Mouse (Mus musculus): ENCODE measurements around the gene AI837181. TPM values are rescaled to one million over a fixed set of nuclear protein-coding genes. Genes with fewer than 3 reads are reported as not detected.

Gene AI837181
- polyA plus RNA-seq, 1 experiment from 2014 or later = 34.6 TPM

DNA sequence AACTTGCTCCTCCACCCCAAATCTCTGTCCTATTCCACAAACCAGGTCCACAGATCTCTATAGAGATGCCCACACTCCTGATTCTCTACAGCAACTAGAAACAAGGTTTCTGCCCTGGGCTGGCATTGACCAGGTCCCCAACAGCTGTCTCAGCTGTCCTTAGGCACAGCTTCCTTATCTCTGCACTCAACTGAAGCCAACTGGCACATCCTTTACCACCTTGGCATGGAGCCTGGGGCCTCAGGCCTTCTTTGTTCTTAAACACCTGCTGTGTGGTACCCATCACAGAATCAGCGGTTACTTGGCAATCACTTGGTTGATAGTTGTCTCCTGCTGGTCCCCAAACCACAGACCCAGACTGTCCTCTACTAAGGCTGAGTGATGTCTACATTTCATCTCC lies 5.5 kb downstream of the AI837181 start:
- Histone ChIP-seq H3K9ac (ENCODE audit: low read length) (no peak overlapping the region), H3K4me2 (ENCODE audit: low read depth, low read length) (no peak overlapping the region), H3K9me3 (replicated peaks; ENCODE audit: control insufficient read depth, low read length) (no peaks in the 10 kb centered on the region), H3K4me3 (ENCODE audit: low read length) (no peak overlapping the region), H3K36me3 (ENCODE audit: control insufficient read depth, insufficient read depth) (peaks cover 12% of the 10 kb centered on the region), H3K27ac (ENCODE audit: low read length) (no peak overlapping the region), H3K4me1 (ENCODE audit: control insufficient read depth, insufficient read depth, low read length) (peaks cover 29% of the 10 kb centered on the region), H3K27me3 (ENCODE audit: control insufficient read depth, insufficient read depth, low read length) (no peaks in the 10 kb centered on the region)
- 77% methylated on average over 1 of the region's 1 CpGs for WGBS
- ATAC-seq (replicated peaks; ENCODE audit: extremely low read depth, insufficient read depth, low FRiP score) = no peak

DNA sequence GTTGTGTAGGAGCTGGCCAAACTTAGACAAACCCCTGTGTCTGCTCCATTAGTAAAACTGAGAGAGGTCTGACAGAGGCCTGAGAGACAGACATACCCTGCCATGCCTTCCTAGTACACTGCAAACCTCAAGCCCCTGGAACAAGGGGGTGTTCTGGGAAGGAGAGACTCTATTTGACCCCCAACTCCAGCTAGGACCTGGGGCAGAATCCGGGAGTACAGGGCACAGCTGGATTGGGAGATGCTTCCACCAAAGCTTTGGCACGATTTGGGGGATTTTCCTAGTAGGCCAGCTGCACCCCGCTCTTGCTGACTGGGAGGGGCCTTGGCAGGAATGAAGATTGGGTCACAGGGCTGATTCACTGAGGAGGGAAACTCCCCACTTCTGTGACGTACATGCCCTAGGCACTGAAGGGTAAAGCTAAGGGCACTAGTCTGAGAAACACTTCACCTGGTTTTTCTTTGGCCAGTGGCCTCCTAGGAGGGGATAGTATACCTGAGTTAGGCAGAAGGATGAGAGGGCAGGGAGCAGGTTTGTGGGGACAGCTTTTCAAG lies 7.0 kb downstream of the AI837181 start:
- H3K27ac ChIP-seq (ENCODE audit: low read length) = no peak overlapping the region
- H3K4me3 ChIP-seq (ENCODE audit: low read length) = no peak overlapping the region
- no peak overlapping the region for H3K4me2 ChIP-seq (ENCODE audit: low read depth, low read length)
- no peaks in the 10 kb centered on the region for H3K27me3 ChIP-seq (ENCODE audit: control insufficient read depth, insufficient read depth, low read length)
- H3K36me3 ChIP-seq (ENCODE audit: control insufficient read depth, insufficient read depth) = peaks cover 3% of the 10 kb centered on the region; the same call in 1 of the 2 replicates
- ATAC-seq (replicated peaks; ENCODE audit: extremely low read depth, insufficient read depth, low FRiP score) = no peak
- no peaks in the 10 kb centered on the region for H3K9me3 ChIP-seq (replicated peaks; ENCODE audit: control insufficient read depth, low read length)
- H3K4me1 ChIP-seq (ENCODE audit: control insufficient read depth, insufficient read depth, low read length) = peaks cover 17% of the 10 kb centered on the region
- no peak overlapping the region for H3K9ac ChIP-seq (ENCODE audit: low read length)
- 80% methylated on average over 4 of the region's 4 CpGs for WGBS

DNA sequence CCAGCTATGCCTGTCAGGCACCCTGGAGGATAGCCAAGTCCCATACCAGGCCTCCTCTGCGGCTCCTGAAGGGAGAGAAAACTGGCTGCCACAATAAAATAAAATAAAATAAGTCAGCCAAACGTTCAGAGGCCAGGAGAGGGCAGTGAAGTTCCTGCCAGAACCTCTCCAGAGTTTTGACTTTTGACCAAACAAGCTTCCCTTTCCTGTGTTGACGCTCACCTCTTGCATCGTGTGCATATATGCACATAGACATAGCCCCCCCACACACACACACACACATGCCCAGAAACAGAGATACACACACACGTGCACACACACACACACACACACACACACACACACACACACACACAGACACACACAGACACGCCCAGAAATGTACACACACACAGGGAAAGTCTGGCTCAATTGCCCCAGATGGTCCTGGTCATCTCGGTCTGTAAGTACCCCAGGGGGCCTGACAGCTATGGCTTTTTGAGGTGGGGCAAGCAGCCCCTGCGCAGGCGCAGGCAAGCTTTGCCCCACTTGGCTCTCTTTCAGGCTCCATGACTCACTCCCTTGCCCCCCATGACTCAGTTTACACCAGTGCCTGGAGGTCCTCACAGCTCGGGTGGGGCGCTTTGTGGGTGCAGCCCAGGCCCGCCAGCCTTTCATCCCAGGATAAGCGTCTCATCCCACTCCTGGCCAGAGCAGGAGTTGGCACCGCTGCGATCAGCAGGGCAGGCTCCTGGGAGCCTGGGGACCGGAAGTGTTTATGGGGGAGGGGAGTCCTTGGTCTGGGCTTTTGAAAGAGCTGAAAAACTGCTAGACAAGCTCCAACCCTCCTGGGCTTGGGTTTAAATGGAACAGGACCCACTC lies 8.3 kb downstream of the AI837181 start:
- Histone ChIP-seq H3K27me3 (ENCODE audit: control insufficient read depth, insufficient read depth, low read length) (no peaks in the 10 kb centered on the region), H3K9ac (ENCODE audit: low read length) (peak overlapping the region; percentile 67), H3K9me3 (replicated peaks; ENCODE audit: control insufficient read depth, low read length) (no peaks in the 10 kb centered on the region), H3K4me1 (ENCODE audit: control insufficient read depth, insufficient read depth, low read length) (peaks cover 17% of the 10 kb centered on the region), H3K4me2 (ENCODE audit: low read depth, low read length) (peak overlapping the region; percentile 75), H3K36me3 (ENCODE audit: control insufficient read depth, insufficient read depth) (no peaks in the 10 kb centered on the region), H3K4me3 (ENCODE audit: low read length) (peak overlapping the region; percentile 48), H3K27ac (ENCODE audit: low read length) (peak overlapping the region; percentile 66)
- peak; percentile 66 for ATAC-seq (replicated peaks; ENCODE audit: extremely low read depth, insufficient read depth, low FRiP score)
- WGBS = 7% methylated on average over 16 of the region's 16 CpGs

DNA sequence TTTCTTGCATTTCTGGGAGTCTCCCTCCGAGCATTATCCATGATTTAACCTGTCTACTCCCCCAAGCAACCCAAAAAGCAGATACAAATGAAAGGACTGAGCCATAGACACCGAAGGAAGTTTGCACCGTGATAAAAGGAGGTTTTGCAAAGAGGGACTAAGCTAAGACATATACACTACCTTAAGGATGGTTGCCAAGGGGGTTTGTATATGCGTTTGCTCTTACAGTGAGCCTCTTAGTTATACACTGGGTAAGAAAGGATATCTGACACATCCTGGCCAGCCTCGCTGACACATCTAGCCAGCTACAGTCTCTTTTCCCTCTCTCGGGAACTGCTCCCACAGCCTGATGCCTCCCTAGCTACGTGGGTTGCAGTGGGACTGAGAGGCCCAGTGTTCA lies 9.0 kb downstream of the AI837181 start:
- no peaks in the 10 kb centered on the region for H3K36me3 ChIP-seq (ENCODE audit: control insufficient read depth, insufficient read depth)
- H3K4me1 ChIP-seq (ENCODE audit: control insufficient read depth, insufficient read depth, low read length) = peaks cover 17% of the 10 kb centered on the region
- H3K27me3 ChIP-seq (ENCODE audit: control insufficient read depth, insufficient read depth, low read length) = no peaks in the 10 kb centered on the region
- peak overlapping the region; percentile 75 for H3K4me2 ChIP-seq (ENCODE audit: low read depth, low read length)
- 48% methylated on average over 7 of the region's 7 CpGs for WGBS
- H3K9me3 ChIP-seq (replicated peaks; ENCODE audit: control insufficient read depth, low read length) = no peaks in the 10 kb centered on the region
- peak overlapping the region; percentile 67 for H3K9ac ChIP-seq (ENCODE audit: low read length)
- H3K4me3 ChIP-seq (ENCODE audit: low read length) = peak overlapping the region; percentile 48
- peak overlapping the region; percentile 50 for H3K27ac ChIP-seq (ENCODE audit: low read length)
- no peak for ATAC-seq (replicated peaks; ENCODE audit: extremely low read depth, insufficient read depth, low FRiP score)

DNA sequence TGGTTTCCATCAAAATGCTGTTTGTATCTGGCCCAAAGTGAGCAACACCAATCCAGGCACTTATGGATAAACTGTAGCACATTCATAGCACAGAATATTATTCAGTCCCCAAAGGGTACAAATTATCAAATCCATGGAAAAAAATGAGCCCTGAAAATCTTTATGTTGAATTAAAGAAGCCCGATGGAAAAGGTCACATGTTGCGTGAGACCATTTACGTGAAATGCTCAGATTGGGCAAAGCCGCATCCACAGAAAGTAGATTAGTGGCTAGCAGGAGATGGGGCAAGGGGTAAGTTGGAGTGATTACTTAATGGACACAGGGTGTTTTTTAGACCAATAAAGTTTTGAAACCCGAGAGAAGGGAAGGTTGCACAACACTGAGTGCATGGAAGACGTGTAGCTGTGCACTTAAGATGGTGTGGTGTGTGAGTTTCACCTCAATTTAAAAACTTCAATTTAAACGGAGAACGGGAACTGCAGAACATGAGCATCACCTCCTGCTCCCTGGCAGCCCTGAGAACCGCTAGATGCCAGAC lies 19.5 kb downstream of the AI837181 start:
- H3K4me3 ChIP-seq (ENCODE audit: low read length) = no peak overlapping the region
- no peak overlapping the region for H3K4me2 ChIP-seq (ENCODE audit: low read depth, low read length)
- H3K36me3 ChIP-seq (ENCODE audit: control insufficient read depth, insufficient read depth) = no peaks in the 10 kb centered on the region
- no peak overlapping the region for H3K27ac ChIP-seq (ENCODE audit: low read length)
- no peak overlapping the region for H3K9ac ChIP-seq (ENCODE audit: low read length)
- H3K4me1 ChIP-seq (ENCODE audit: control insufficient read depth, insufficient read depth, low read length) = peaks cover 19% of the 10 kb centered on the region
- no peak for ATAC-seq (replicated peaks; ENCODE audit: extremely low read depth, insufficient read depth, low FRiP score)
- peaks cover 6% of the 10 kb centered on the region for H3K9me3 ChIP-seq (replicated peaks; ENCODE audit: control insufficient read depth, low read length)
- 59% methylated on average over 9 of the region's 9 CpGs for WGBS
- peaks cover 35% of the 10 kb centered on the region for H3K27me3 ChIP-seq (ENCODE audit: control insufficient read depth, insufficient read depth, low read length)

DNA sequence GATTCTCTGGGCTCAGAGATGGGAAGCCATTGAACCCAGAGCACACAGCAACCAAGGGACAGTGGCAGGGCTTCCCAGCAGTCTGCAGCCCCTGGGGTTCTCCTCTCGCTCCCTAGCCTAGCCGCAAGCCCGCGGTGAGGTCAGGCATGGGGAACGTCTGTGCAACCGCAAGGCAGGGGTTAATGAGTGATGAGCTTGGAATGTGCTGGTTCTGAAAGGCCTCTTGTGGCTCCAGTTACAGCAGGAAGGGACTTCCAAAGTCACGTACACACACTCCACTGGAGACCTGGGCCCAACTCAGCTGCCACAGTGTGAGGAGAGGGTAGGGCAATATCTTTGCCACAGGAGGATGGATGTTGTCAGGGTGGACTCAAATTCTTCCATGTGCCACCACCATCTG lies 20.0 kb downstream of the AI837181 start:
- WGBS = 34% methylated on average over 7 of the region's 7 CpGs
- Histone ChIP-seq H3K9ac (ENCODE audit: low read length) (no peak overlapping the region), H3K27me3 (ENCODE audit: control insufficient read depth, insufficient read depth, low read length) (peaks cover 38% of the 10 kb centered on the region)

DNA sequence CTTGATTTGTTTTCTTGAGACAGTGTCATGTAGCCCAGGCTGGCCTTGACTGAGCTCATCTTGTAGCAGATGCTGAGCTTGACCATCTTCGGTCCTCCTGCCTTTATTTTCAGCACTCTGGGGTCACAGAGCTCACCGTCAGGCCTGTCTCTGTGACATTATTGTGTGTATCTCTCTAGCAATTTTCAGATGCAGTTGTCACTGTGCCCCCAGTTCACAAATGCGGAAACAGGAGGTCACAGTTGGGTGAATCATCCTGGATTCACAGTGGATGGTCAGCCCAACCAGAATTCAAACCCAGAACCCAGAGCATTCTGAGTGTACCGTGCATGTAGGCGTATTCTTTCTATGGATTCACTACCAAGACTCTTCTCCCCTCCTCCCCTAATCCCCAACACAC lies 20.8 kb downstream of the AI837181 start:
- ATAC-seq (replicated peaks; ENCODE audit: extremely low read depth, insufficient read depth, low FRiP score) = no peak
- Histone ChIP-seq H3K9ac (ENCODE audit: low read length) (no peak overlapping the region), H3K4me3 (ENCODE audit: low read length) (no peak overlapping the region), H3K4me2 (ENCODE audit: low read depth, low read length) (no peak overlapping the region), H3K4me1 (ENCODE audit: control insufficient read depth, insufficient read depth, low read length) (peaks cover 19% of the 10 kb centered on the region), H3K27me3 (ENCODE audit: control insufficient read depth, insufficient read depth, low read length) (peaks cover 45% of the 10 kb centered on the region), H3K36me3 (ENCODE audit: control insufficient read depth, insufficient read depth) (no peaks in the 10 kb centered on the region), H3K27ac (ENCODE audit: low read length) (no peak overlapping the region), H3K9me3 (replicated peaks; ENCODE audit: control insufficient read depth, low read length) (no peaks in the 10 kb centered on the region)
- 85% methylated on average over 5 of the region's 5 CpGs for WGBS

More for the DNA sequence above, 20.0 kb downstream of the AI837181 start:
- Histone ChIP-seq H3K9me3 (replicated peaks; ENCODE audit: control insufficient read depth, low read length) (peaks cover 6% of the 10 kb centered on the region), H3K27ac (ENCODE audit: low read length) (no peak overlapping the region), H3K4me1 (ENCODE audit: control insufficient read depth, insufficient read depth, low read length) (peaks cover 19% of the 10 kb centered on the region), H3K4me3 (ENCODE audit: low read length) (no peak overlapping the region), H3K4me2 (ENCODE audit: low read depth, low read length) (no peak overlapping the region), H3K36me3 (ENCODE audit: control insufficient read depth, insufficient read depth) (no peaks in the 10 kb centered on the region)
- ATAC-seq (replicated peaks; ENCODE audit: extremely low read depth, insufficient read depth, low FRiP score) = no peak; the same call in 1 of the 2 replicates

DNA sequence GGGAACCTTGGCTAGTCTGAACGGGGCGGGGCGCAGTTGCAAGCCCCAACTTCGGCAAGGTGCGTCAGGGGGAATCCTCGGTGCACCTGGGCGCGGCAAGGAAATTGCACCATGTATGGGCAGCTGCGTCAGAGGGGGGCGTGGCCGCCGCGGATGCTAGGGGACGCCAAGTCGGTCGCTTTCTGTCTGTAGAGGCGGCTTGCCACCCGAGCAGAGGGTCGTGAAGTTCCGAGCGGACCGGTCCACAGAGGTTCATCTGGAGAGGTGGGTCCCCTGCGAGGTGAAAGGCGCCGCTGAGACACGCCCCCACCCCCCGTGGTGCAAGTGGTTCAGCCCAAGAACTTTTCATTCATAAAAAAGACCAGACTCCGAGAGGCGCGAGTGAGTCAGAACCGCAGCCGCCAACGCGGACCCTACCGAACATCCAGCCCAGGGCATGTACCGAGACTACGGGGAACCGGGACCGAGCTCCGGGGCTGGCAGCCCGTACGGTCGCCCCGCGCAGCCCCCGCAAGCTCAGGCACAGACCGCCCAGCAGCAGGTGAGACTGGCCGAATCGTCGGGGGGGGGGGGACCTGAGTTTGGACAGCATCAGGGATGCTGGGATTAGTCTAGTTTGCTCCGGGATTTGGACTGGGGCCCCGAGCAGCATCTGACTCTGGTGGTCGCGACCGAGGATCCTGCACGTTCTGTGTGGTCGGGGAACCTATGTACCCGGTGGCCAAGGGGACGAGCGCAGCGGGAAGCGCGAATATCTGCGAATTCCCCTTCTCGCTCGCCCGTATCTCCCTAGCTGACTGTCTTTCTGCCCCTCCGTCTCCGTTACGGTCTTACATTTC lies 22.8 kb downstream of the AI837181 start, which contains the start of gene Fosl1:
Gene Fosl1, plus strand, starts transcription at position 33 of the 839 bp plus-strand sequence.
- peak; percentile 42; the same call in 1 of the 2 replicates for ATAC-seq (replicated peaks; ENCODE audit: extremely low read depth, insufficient read depth, low FRiP score)
- peak within 1 kb of the TSS; percentile 53 for H3K4me3 ChIP-seq (ENCODE audit: low read length)
- WGBS = under 1% methylated on average over 70 of the region's 70 CpGs
- peaks cover 19% of the 10 kb centered on the region for H3K4me1 ChIP-seq (ENCODE audit: control insufficient read depth, insufficient read depth, low read length)
- peaks cover 45% of the 10 kb centered on the region for H3K27me3 ChIP-seq (ENCODE audit: control insufficient read depth, insufficient read depth, low read length)
- H3K36me3 ChIP-seq (ENCODE audit: control insufficient read depth, insufficient read depth) = no peaks in the 10 kb centered on the region
- peak within 1 kb of the TSS; percentile 58 for H3K9ac ChIP-seq (ENCODE audit: low read length)
- no peaks in the 10 kb centered on the region for H3K9me3 ChIP-seq (replicated peaks; ENCODE audit: control insufficient read depth, low read length)
- H3K4me2 ChIP-seq (ENCODE audit: low read depth, low read length) = peak within 1 kb of the TSS; percentile 79
- no peak within 1 kb of the TSS for H3K27ac ChIP-seq (ENCODE audit: low read length)

Measured in heart, embryonic 16.5 days (tissue).